Mouse (Mus musculus) brain, embryonic 14.5 days (tissue): ENCODE measurements around the gene Appl1.

Experiments
- CTCF ChIP-seq: fragments of 200-500 bp; IDR thresholded peaks from 2 replicates; pipeline ENCODE4 v1.5.1; 2012; ENCODE audit warnings: inconsistent platforms, mild to moderate bottlenecking, moderate library complexity, borderline replicate concordance; ENCODE audit not compliant: insufficient read depth, insufficient read length; ENCODE audit errors: extremely low read depth
- POLR2A ChIP-seq: fragments of 200-500 bp; IDR thresholded peaks from 2 replicates; pipeline ENCODE4 v1.6.1; 2012; ENCODE audit warnings: mild to moderate bottlenecking, inconsistent platforms, borderline replicate concordance; ENCODE audit not compliant: poor library complexity, insufficient read depth, insufficient read length, severe bottlenecking; ENCODE audit errors: extremely low read depth

- TF ChIP-seq CTCF (no peak), POLR2A (no peak)
Measured at GRCm38 (mm10) chr14:26907401-26907800, 63.6 kb downstream of the Appl1 start.
